Mouse (Mus musculus) lung, adult 2 months (tissue): ENCODE data around the gene Fkbp7.

Experiments
- CTCF ChIP-seq: fragments of 200-500 bp; IDR thresholded peaks from 2 replicates; pipeline ENCODE4 v1.5.1; 2011; ENCODE audit warnings: mild to moderate bottlenecking, low read length, control low read depth; ENCODE audit not compliant: insufficient read depth
- POLR2A ChIP-seq: fragments of 200-500 bp; IDR thresholded peaks from 2 replicates; pipeline ENCODE4 v1.6.1; 2011; ENCODE audit warnings: low read depth, mild to moderate bottlenecking, control low read depth, low read length, borderline replicate concordance; ENCODE audit errors: extremely low read depth

- TF ChIP-seq CTCF (no peak), POLR2A (no peak)
These were observed 19.8 kb downstream of the Fkbp7 start for GRCm38 (mm10) chr2:76653070-76653469.
